Mouse (Mus musculus): ENCODE data around the gene Mctp2.
"Not testable (repeated sequence)": the region's sequence is repeated elsewhere in the genome, so short reads cannot be mapped to it uniquely, and the experiment has no call there.

Mctp2 gene

DNA sequence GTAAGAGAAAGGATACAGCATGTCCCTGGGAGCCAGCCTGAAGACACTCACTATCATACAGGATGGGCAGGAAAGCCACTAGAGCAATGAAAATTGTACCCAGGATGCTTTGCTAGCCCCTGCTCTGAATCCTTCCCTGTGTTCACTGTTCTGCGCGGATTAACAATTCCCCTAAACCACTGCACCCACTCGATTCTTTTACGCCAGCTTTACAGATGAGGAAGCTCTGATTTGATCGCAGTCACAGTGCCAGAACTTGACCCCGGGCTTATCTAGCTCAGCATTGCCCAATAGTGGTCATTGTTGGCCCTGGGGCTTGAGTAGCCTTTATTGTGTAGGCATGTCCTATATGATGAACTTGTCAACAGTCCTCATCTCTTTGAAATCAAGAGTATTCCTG is 34.9 kb downstream of the Mctp2 start:
- no peak for DNase-seq (ENCODE audit: low spot score in 2 of 2)

DNA sequence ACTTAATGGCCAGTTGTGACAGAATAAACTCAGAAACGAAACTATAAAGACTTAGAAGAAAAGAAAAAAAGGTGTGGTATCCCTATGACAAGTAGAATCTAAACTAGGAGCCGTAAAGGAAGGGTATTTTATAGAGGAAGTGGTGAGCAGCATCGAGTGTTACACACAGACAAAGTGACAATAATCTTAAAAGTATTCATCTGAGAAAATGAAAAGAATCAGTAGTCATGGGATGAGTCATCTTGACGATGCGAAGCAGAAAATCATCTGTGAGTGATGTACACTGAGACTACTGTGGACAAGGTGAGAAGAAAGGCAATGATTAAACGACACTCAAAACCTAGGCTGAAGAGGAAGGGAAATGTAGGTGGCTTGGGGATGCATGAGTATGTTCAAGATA is 36.4 kb downstream of the Mctp2 start:
- DNase-seq (ENCODE audit: low spot score in 2 of 2) = no peak

DNA sequence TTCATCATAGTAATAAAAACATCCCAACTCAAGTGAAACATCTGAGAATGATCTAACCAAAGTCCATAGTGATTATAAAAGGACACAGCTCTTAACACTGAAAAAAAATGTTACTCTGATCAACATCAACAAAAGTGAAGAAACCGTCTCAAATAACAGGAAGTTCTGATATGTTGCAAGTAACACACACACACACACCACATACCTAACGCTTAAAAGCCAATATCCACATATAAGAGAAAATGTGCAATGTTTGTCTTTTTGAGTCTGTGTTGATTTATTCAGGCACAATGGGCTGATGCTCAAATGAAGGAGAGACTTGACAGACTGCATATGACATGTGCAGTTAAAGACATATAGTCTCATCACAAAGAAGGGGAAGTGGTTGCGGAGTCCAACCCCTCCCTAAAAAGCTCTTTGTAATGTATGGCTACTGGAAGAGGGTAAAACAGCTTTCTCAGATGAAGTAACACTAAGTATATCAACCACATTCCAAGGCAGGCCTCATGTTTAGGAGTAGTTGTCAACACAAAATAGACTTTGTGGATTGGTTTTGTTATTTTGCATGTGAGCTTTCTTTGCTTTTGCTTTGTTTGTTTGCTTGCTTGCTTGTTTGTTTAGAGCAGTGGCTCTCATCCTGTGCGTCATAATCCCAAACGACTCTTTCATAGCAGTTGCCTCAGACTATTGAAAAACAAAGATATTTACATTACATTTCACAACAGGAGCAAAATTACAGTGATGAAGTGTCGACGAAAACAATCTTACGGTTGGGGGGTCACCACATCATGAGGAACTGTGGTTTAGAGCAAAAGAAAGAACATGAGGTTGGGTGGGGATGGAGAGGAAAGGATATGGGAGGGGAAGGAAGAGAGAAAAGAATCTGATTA is 45.4 kb downstream of the Mctp2 start:
- DNase-seq (ENCODE audit: low spot score in 2 of 2) = no peak

DNA sequence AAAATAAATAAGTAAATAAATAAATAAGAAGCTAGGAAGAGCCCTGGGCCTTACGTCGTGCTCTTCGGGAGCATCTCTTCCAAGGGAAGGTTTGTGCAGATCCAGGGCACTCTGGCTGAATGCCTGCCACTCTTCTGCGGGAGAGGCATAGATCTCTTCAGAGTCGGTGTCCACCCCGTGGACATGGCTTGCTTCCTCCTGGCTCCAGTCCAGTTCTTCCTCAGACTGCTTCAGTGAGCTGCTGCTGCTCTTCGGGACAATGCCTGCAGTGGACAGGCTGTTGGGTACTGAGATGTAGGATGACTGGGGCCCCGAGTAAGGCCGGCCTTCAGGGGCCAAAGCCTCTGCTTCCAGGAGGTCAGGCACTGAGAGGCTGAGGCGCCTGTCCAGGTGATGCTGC is 47.4 kb downstream of the Mctp2 start:
- DNase-seq (ENCODE audit: low spot score in 2 of 2) = no peak

DNA sequence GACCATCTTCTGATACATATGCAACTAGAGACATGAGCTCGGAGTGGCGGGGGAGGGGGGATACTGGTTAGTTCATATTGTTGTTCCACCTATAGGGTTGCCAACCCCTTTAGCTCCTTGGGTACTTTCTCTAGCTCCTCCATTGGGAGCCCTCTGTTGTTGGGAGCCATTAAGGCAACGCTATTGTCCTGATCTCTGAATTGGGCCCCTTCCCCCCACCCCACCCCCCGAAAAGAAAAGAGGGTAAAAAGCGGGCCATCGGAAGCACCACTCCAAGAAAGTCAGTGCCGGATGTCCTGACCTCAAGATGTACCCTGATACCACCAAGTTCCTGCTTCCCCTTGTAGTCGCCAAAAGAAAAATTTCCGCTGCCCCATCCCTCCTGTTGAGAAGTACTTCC is 56.1 kb downstream of the Mctp2 start:
- not testable (repeated sequence) for DNase-seq (ENCODE audit: low spot score in 2 of 2)

DNA sequence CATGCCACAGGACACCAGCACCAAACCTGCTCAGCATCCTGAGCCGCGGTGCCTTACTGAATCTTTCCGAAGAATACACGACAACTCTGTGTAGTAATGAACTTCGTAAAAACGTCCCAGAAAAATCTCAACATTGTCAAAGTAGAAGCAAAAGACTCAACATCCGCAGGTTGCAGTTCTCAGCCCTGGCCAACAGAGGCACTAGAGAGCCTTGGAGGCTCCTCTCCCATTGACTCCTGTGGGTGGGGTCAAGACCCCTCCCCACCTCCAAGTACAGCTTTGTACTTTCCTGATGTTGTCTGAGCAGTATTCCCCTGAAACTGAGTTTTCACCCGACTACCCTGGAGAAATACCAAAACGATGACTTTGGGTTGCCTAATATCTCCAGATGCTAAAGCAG is 65.1 kb downstream of the Mctp2 start:
- no peak for DNase-seq (ENCODE audit: low spot score in 2 of 2)

DNA sequence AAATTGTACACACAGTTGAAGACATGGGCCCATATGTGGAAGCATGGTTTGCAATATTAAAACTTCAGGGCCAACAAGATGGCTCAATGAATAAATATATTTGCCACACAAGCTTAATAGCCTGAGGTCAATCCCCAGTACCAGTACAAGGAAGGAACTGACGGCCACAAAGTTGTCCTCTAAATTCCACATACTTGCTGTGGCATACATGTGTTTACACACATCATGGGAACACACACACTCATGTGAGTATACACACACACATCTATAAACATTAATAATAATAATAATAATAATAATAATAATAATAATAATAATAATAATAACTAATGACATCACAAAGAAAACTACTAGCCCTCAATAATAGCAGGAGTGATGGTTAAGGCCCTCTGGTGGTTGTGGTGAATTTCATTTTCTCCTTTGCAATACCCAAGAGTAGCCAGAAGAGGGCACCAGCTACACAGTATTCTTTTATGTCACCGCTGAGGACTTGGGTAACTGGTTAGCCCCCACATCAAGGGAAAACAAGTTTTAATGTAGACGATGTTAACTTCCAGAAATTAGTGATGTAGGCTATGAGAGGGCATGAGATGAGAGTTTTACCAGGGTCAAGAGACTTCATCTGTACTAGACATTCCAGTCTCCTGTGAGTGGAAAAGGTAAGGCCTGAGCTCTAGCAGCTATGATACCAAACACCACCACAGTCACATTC is 66.5 kb downstream of the Mctp2 start:
- DNase-seq (ENCODE audit: low spot score in 2 of 2) = peak in 1 of 2 experiments; percentile 27

DNA sequence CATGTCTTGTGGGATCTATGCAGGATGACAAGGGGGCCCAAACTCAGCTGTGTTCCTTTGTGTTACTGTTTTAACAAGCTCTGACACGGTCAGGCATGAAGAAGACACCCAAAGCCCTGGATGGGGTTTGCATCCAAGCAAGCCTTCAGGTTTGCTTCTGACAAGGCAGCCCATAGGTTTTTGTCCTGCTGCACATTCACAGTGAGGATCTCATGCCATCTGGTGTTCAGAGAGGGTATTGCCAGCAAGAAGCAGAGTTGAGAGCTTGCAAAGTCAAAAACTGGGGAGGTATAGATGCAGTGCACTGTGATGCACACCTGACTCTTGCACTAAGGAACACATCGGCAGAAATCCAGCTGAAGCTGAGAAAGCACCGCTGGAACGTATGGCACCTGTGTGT is 67.8 kb downstream of the Mctp2 start:
- DNase-seq (ENCODE audit: low spot score in 2 of 2) = peak; percentile 50 to 76

DNA sequence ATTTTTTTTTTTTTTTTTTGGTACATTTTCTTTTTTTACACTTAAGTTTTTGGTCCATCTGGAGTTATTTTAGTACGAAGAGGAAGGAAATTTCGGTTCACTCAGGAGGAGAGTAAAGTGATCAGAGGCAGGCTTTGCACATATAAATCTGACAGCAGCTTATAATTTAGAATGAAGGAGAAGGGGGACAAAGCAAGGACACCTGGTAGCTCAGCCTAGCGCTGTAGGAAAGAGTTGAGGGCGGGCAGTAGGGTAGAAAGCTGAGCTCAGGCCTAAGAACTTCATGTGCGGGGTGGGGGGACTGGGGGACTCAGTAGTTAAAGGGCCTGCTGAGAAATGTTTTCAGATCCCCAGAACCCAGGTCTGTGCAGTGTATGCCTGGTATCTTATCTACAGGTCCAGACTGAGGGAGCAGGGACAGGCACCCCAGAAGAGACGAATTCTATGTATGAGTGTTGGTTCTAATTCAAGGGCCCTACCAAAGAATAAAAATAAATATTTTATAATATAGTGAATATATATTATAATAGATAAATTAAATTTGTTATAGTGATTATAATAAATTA is 71.9 kb downstream of the Mctp2 start:
- DNase-seq (ENCODE audit: low spot score in 2 of 2) = no peak

DNA sequence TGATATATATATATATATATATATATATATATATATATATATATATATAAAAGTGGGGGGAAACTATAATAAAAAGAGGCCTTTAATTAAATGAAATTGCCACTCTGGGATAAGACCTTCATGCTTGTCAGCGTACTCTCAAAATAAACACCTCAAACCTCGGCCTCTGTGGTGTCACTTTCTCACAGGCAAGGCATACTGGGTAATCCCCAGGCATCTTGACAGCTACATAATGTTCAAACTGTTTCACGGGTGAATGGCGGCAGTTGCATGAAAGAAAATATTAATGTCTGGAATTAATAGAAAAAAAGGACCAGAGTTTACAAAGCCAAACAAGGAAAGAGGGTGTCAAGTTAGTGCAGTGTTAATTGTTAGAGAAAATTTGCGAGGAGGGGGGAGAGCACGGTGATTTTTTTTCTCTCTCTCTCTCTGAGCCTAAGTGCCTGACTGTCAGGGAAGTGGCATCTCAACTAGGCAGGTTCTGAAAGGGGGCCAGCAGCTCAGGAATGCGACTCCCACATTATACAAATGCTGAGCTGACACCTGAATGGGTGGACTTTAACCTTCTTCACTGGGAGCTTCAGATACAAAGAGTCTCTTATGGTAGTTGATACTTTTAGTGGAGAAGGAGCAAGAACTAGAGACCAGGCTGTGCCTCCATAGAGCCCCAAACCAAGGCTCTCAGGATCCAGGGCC is 75.1 kb downstream of the Mctp2 start:
- no peak for DNase-seq (ENCODE audit: low spot score in 2 of 2)

DNA sequence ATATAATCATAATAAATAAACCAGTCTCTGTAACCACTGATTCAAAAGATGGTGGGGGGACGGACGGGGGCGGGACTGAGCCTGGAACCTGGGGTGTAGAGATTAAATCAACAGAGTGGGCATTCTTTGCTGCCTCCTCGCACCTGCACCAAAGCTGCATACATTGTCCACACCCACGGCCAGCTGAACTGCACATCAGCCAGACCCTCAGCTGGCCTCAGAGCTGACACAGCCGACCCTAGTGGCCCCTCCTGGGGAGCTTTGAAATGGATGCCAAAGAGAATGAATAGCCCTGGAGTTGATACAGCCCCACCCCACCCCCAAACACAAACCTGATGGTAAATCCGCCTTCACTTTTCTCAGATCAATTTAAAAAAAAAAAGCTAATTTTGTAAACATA is 76.5 kb downstream of the Mctp2 start:
- no peak for DNase-seq (ENCODE audit: low spot score in 2 of 2)

DNA sequence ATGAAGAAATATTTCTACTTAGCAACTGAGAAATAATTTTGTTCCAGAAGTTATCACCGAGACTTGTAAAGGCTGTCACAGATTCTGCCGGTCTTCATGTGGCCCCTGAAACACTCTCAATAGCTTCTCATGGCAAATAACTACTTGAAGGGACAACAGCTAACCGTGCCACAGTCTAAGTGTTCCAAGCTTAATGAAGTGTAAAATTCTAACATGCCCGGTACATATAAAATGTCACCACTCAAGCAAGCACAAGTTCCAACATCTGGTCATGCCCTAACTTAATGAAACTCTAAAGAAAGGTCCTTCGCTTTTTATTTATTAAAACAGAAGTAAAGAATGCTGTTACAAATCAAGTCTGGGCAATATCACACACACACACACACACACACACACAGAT is 82.8 kb downstream of the Mctp2 start:
- no peak for DNase-seq (ENCODE audit: low spot score in 2 of 2)

DNA sequence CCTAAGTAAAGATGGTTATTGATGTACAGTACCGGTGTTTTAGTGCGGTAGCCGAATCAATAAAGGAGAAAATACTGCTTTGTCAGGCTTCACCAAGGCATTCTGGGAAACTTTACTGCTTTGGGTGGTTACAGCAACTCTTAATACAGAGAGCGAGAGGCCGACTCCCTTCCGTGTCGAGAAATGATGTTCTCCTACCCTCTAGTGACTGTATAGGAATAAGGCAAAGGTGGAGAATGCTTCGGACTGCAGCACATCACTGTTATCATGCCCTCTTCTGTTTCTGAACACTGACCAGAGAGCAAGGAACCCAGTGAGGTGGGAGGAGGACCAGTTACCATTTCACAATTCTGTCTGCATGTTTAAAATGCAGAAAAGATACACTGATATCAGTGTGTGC is 83.9 kb downstream of the Mctp2 start:
- DNase-seq (ENCODE audit: low spot score in 2 of 2) = no peak

DNA sequence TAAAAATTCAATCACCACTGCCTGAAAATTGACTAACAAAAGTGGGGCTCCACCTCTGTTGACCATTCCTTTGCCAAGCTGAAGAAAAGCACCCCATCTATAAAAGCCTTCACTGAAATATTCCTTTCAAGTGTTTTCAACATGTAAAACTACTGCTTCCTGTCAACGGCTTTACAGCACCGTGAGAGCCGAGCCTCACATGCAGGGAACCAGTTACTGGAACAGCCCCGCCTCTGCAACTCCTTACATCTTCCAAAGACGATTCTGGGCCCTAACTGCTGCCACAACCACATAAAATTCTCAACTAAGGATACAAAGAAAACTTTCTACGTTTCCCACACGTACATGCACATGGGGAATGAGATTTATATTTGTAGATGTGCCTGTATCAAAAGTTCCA is 88.4 kb downstream of the Mctp2 start:
- no peak for DNase-seq (ENCODE audit: low spot score in 2 of 2)

DNA sequence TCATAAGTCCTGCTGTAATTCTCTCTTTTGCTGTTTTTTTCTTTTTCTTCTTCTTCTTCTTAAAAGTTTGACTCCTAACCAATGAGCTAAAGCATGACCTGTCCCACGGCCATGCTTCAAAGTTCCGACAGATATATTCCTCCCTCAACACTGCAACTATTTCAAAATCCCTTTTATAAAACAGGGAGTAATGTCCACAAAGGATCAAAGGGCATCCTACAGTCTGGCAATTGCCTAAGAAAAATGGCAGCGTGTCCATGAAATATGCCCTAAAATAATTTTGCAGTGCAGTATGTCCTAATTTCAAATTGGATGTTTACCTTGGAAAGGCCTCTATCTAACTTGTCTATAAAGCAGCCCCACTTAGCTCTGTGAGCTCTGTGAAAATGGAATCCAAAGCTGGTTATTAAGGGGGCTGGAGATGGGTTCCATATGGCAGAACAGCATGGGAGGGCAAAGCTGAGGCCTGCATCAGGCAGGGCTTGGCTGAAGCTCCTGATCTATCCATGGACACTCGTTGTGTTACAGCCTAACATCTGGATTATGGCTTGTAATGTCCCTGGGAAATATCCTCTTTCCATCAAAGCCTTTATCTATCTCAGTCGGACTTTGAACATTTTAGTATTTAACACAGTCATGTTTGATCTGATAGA is 90.7 kb downstream of the Mctp2 start:
- no peak for DNase-seq (ENCODE audit: low spot score in 2 of 2)

DNA sequence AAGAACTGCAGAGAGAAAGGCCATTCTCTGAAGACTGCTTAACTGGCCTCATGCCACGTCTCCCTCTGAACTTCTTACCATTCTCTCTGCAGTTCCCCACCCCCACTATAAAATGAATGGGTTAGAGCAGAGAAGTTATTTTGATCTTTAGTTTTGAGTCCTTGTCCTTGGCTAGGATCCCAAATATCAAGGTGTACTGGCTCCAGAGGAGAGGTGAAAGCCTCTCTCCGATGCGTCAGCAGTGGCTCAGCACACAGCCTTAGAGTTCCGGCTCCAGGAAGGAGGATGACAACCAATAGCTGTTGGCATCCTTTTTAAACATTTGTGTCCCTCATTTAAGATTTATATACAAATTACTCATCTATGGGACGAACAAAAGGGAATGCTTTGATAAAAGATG is 96.2 kb downstream of the Mctp2 start:
- DNase-seq (ENCODE audit: low spot score in 2 of 2) = no peak

DNA sequence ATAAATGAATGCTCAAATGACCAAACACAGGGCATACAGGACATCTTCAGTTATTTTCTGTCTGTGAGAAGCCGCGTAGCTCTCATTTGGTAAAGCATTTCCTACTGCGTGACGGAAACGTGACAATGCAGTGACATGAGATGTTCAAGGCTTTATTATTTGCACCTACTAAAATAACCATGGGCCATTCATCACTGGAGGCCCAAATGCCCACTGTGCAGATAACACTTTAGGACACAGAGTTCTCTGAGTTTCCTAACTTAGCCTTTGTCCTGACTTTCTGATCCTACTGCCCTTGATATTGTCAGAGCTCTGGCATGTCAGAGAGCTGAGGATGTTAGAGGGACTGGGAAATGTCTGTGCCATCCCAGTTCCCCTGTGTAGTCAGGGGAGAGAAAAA is 97.1 kb downstream of the Mctp2 start:
- no peak for DNase-seq (ENCODE audit: low spot score in 2 of 2)

DNA sequence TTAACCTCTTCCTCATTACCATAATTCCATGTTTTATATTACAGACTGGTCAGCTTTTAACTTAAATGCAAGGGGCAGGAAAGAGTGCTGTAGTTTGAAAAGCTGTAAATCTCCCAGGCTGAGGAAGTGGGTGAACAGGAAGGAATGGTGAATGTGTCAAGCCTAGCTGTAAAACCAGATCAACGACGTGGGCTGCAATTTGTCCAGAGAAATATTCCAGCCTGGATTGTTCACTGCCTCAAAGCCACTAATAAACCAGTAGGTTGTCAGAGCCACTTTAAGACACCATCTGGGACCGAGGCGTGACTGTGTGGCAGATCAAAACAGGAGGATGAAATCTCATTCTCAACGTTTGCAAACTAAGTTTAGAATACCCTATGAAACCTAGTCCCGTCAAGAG is 99.6 kb downstream of the Mctp2 start:
- DNase-seq (ENCODE audit: low spot score in 2 of 2) = no peak

DNA sequence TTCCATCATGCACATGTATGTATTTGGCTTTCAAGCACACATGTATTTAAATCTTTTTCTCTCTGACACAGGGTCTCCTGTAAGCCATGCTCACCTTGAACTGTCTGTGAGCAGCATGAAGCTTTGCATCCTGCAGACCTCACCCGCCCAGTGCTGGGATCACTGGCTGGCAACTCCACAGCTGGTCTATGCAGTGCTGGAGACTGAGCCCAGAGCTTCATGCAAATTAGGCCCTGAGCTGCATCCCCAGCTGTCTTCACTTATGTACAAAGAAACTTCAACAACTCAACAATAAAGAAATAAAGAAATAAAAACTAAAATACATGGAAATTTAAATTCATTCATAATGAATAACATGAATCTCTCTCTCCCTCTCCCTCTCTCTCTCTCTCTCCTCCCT is 110.7 kb downstream of the Mctp2 start:
- no peak for DNase-seq (ENCODE audit: low spot score in 2 of 2)

DNA sequence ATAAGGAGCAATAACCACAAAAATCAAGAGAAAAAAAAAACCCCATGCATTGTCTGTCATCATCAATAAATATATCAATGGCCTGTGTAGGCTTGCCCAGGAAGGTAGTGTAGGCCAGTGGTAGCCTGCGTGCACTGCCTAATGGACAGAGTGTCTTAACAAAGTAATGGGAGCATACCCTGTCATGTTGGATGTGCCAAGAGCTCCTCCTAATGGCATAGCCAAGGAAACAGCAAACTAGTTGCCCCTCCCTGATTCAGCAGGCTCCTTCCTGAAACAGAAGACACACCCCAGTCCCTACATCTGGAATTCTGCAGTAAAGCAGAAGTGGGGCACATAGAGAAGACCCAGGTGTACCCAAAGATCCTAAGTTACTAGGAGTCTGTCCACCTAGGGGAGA is 113.1 kb downstream of the Mctp2 start:
- DNase-seq (ENCODE audit: low spot score in 2 of 2) = no peak

DNA sequence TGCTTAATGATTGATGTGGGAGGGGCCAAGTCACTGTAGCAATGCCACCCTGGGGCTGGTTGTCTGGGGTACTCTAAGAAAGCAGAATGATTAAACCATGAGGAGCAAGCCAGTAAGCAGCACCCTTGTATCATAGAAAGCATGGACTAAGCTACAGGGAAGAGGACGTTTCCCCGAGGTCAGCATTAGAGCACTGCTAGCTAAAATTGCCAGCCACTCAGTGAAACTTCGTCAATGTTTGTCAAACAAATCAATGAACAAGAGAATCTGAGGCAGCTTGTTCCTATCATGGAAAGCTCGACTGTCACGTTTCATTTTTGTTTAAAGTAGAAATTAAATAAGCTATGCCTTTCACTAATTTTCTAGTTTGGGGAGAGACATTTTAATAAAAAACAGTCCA is 124.8 kb downstream of the Mctp2 start:
- no peak for DNase-seq (ENCODE audit: low spot score in 2 of 2)

DNA sequence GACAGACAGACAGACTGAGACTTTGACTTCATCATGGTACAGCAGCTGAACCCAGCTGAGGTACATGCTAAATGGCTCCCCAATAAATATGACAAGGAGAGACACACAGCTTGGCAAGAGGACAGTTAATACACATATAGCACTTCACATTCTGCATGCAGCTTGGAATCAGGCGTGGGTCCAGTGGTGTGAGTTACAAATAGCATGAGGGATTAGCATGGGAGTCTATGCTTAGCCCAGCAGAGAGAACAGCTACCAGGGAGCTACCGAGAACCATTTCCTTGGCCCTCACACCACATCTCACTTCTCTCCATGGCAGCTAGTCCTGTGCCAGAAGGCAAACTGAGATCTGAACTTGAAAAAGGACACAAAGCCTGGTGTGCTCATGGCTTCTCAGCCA is 137.1 kb downstream of the Mctp2 start:
- no peak for DNase-seq (ENCODE audit: low spot score in 2 of 2)
